Mouse (Mus musculus) lung, embryonic 16.5 days (tissue): ENCODE measurements at regions not wholly inside any gene's neighbourhood (a gene's known extent, or its start where the extent isn't known, plus 50 kb on each side); places are given as distances from the start of the nearest gene placed in this dataset.

ENCODE experiments used
- ATAC-seq: fragments of 200-750 bp; cut with Nextera tagmentation; 2 replicates; pipeline ENCODE4 v1.8.0; 2017; ENCODE audit warnings: low read depth, mild to moderate bottlenecking, moderate library complexity
- H3K27ac ChIP-seq: fragments of 300-500 bp; sonication (generic); 2 replicates; pipeline ENCODE4 v1.5.1; 2014; ENCODE audit warnings: mild to moderate bottlenecking, control low read depth, low read length
- H3K27me3 ChIP-seq: fragments of 300-500 bp; sonication (generic); 2 replicates; pipeline ENCODE4 v1.6.1; 2014; ENCODE audit warnings: low read depth, low read length, mixed read lengths; ENCODE audit not compliant: control insufficient read depth, insufficient read depth
- H3K36me3 ChIP-seq: fragments of 300-500 bp; sonication (generic); 2 replicates; pipeline ENCODE4 v1.6.1; 2014; ENCODE audit warnings: low read length; ENCODE audit not compliant: control insufficient read depth, insufficient read depth
- H3K4me1 ChIP-seq: fragments of 300-500 bp; sonication (generic); replicated peaks from 2 replicates; pipeline ENCODE4 v1.6.1; 2014; ENCODE audit warnings: low read length, mixed read lengths; ENCODE audit not compliant: control insufficient read depth, insufficient read depth
- H3K4me2 ChIP-seq: fragments of 300-500 bp; sonication (generic); 2 replicates; pipeline ENCODE4 v1.6.1; 2014; ENCODE audit warnings: low read depth, low read length, control low read depth
- H3K4me3 ChIP-seq: fragments of 300-500 bp; sonication (generic); 2 replicates; pipeline ENCODE4 v1.5.1; 2014; ENCODE audit warnings: mild to moderate bottlenecking, low read length, control low read depth
- H3K9ac ChIP-seq: fragments of 300-500 bp; sonication (generic); 2 replicates; pipeline ENCODE4 v1.6.1; 2014; ENCODE audit warnings: low read length, control low read depth
- H3K9me3 ChIP-seq: fragments of 300-500 bp; sonication (generic); 2 replicates; pipeline ENCODE4 v1.6.1; 2016; ENCODE audit warnings: low read length; ENCODE audit not compliant: control insufficient read depth
- WGBS: fragments of 180-500 bp; shearing (Covaris S2); extraction: QIAGEN DNeasy Blood & Tissue Kit; methylation state at CpG from one replicate; pipeline ENCODE4 v1.1.7; 2014; 5-methylcytosine and 5-hydroxymethylcytosine counted together

GRCm38 (mm10) chr4:32187154-32187553 is 51.5 kb upstream of the Bach2 start:
- Histone ChIP-seq H3K9ac (no peak overlapping the region), H3K4me1 (peaks cover 5% of the 10 kb centered on the region), H3K36me3 (no peaks in the 10 kb centered on the region), H3K4me2 (no peak overlapping the region), H3K27ac (no peak overlapping the region), H3K4me3 (no peak overlapping the region), H3K9me3 (no peaks in the 10 kb centered on the region), H3K27me3 (no peaks in the 10 kb centered on the region)
- ATAC-seq: no peak
- WGBS: 69% methylated on average over 4 of the region's 4 CpGs

DNA sequence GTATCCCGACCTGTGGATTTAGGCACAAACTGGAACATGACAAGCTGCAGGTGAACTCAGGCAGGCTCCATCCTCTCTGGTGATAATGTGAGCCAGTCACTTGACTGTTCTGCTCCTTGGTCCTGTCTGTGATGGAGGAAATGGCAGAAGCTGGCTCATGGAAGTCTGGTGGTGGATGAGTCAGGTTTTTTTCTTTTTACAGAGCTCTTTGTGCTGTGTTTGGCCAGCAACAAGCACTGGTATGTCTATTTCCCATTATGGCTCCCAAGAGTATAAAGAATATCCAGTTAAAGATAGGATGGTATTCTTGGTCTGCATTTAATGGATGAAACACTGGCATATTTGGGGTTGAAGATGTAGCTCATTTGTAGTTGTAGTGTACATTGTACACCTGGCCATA is 50.5 kb upstream of the Bach2 start:
- H3K4me1 ChIP-seq: peaks cover 5% of the 10 kb centered on the region
- no peak overlapping the region for H3K27ac ChIP-seq
- ATAC-seq: no peak
- H3K4me2 ChIP-seq: no peak overlapping the region
- no peaks in the 10 kb centered on the region for H3K36me3 ChIP-seq
- no peaks in the 10 kb centered on the region for H3K27me3 ChIP-seq
- H3K9me3 ChIP-seq: no peaks in the 10 kb centered on the region
- H3K4me3 ChIP-seq: no peak overlapping the region
- WGBS: 84% methylated on average over 1 of the region's 1 CpGs
- no peak overlapping the region for H3K9ac ChIP-seq

- Histone ChIP-seq H3K4me1 (peaks cover 5% of the 10 kb centered on the region), H3K36me3 (no peaks in the 10 kb centered on the region), H3K27me3 (no peaks in the 10 kb centered on the region), H3K4me3 (no peak overlapping the region), H3K4me2 (no peak overlapping the region), H3K27ac (no peak overlapping the region), H3K9me3 (no peaks in the 10 kb centered on the region), H3K9ac (no peak overlapping the region)
- ATAC-seq: peak; percentile 63; the same call in 1 of the 2 replicates
- WGBS: 37% methylated on average over 8 of the region's 8 CpGs
Observed at GRCm38 (mm10) chr4:32188752-32189415, 49.7 kb upstream of the Bach2 start.
